19 mouse cellular contexts compared by ENCODE assay signal in genomic region chr13:107925470-107925869, GRCm38 (mm10).
DNase-seq lines count a peak whose midpoint lies in the region; ATAC-seq and TF ChIP-seq lines count a peak whose summit lies in the region.
"Had no signal": no experiment of that assay in that cellular context is flagged by ENCODE, and none has a peak within 500 bp of the region (broad histone marks: within the 10 kb centered on the region; RNA-seq: fewer than 3 reads in every experiment).

No protein-coding gene starts in this region.

- H3K9ac ChIP-seq in kidney, embryonic 14.5 days (ENCODE audit: low read depth, low read length) = no peak overlapping the region
- no peak overlapping the region for H3K9ac ChIP-seq in midbrain, embryonic 12.5 days (replicated peaks)
- no peak overlapping the region for H3K9ac ChIP-seq in midbrain, embryonic 15.5 days
- no peak overlapping the region for H3K9ac ChIP-seq in embryonic facial prominence, embryonic 14.5 days (ENCODE audit: low read depth, low read length)
- H3K9ac ChIP-seq in stomach, embryonic 14.5 days (replicated peaks; ENCODE audit: low read depth, low read length) = no peak overlapping the region
- H3K9ac ChIP-seq: heart, embryonic 15.5 days; limb, embryonic 15.5 days; lung, embryonic 15.5 days; neural tube, embryonic 15.5 days had no signal

- WGBS in kidney, embryonic 14.5 days = 53% methylated on average over 8 of the region's 8 CpGs
- WGBS in midbrain, embryonic 12.5 days = 72% methylated on average over 8 of the region's 8 CpGs
- WGBS in midbrain, embryonic 15.5 days = 64% methylated on average over 8 of the region's 8 CpGs
- 47% methylated on average over 8 of the region's 8 CpGs for WGBS in embryonic facial prominence, embryonic 14.5 days
- 62% methylated on average over 8 of the region's 8 CpGs for WGBS in stomach, embryonic 14.5 days

- H3K4me1 ChIP-seq in kidney, embryonic 14.5 days (ENCODE audit: control insufficient read depth, insufficient read depth, low read length) = 0 out of 2 replicates have a peak, but pooled peaks cover 6% of the 10 kb centered on the region
- peaks cover 12% of the 10 kb centered on the region; the same call in 1 of the 2 replicates for H3K4me1 ChIP-seq in midbrain, embryonic 12.5 days
- H3K4me1 ChIP-seq in midbrain, embryonic 15.5 days = no peaks in the 10 kb centered on the region
- peaks cover 12% of the 10 kb centered on the region; the same call in 1 of the 2 replicates for H3K4me1 ChIP-seq in embryonic facial prominence, embryonic 14.5 days (ENCODE audit: control insufficient read depth, insufficient read depth, low read length)
- peaks cover 3% of the 10 kb centered on the region; the same call in 1 of the 2 replicates for H3K4me1 ChIP-seq in stomach, embryonic 14.5 days (ENCODE audit: control insufficient read depth, insufficient read depth, low read length)

- intact Hi-C loops in gastrocnemius, postnatal 14 days (cut with DNase I; ENCODE audit: low total_unique reads) = no loop called here
- intact Hi-C loops in gastrocnemius, adult 2 months (cut with DNase I) = no loop called here

- 0 out of 2 replicates have a peak, but pooled peaks have one; percentile 35 for ATAC-seq in kidney, embryonic 14.5 days (ENCODE audit: low FRiP score, low TSS enrichment)
- ATAC-seq in midbrain, embryonic 12.5 days (ENCODE audit: low FRiP score, low read depth) = 0 out of 2 replicates have a peak, but pooled peaks have one; percentile 28
- no peak for ATAC-seq in midbrain, embryonic 15.5 days (replicated peaks)
- peak; percentile 82 for ATAC-seq in embryonic facial prominence, embryonic 14.5 days (ENCODE audit: low read depth)
- ATAC-seq in stomach, embryonic 14.5 days (ENCODE audit: insufficient number of reproducible peaks, insufficient read depth, low FRiP score, low read depth) = peak; percentile 69; the same call in 1 of the 2 replicates
- ATAC-seq: forebrain, embryonic 16.5 days had no signal

- no peak for DNase-seq in kidney, adult 11 months
- DNase-seq in embryonic facial prominence, embryonic 14.5 days (ENCODE audit: low spot score) = peak; percentile 78
- DNase-seq in gastrocnemius, postnatal 14 days = no peak
- DNase-seq in gastrocnemius, adult 2 months = no peak
- DNase-seq: cerebellum, adult 9-11 months; heart, adult 2 months; kidney, postnatal 25 days; thymus, adult 18-20 months had no signal

- H3K4me3 ChIP-seq in kidney, embryonic 14.5 days (ENCODE audit: low read length) = no peak overlapping the region
- H3K4me3 ChIP-seq in midbrain, embryonic 12.5 days = no peak overlapping the region
- H3K4me3 ChIP-seq in midbrain, embryonic 15.5 days = no peak overlapping the region
- no peak overlapping the region for H3K4me3 ChIP-seq in embryonic facial prominence, embryonic 14.5 days (ENCODE audit: low read depth, low read length)
- H3K4me3 ChIP-seq in stomach, embryonic 14.5 days (ENCODE audit: low read depth, low read length) = no peak overlapping the region
- no peak overlapping the region for H3K4me3 ChIP-seq in gastrocnemius, adult 2 months
- H3K4me3 ChIP-seq: erythroblast, embryonic 14.5 days; heart, adult 2 months; heart, embryonic 15.5 days; limb, embryonic 15.5 days; lung, embryonic 15.5 days; neural tube, embryonic 15.5 days had no signal

- H3K4me2 ChIP-seq in kidney, embryonic 14.5 days (replicated peaks; ENCODE audit: low read depth, low read length) = no peak overlapping the region
- no peak overlapping the region for H3K4me2 ChIP-seq in midbrain, embryonic 12.5 days (replicated peaks)
- H3K4me2 ChIP-seq in midbrain, embryonic 15.5 days = no peak overlapping the region
- no peak overlapping the region for H3K4me2 ChIP-seq in embryonic facial prominence, embryonic 14.5 days (ENCODE audit: low read depth, low read length)
- H3K4me2 ChIP-seq in stomach, embryonic 14.5 days (replicated peaks; ENCODE audit: low read depth, low read length) = no peak overlapping the region
- H3K4me2 ChIP-seq: heart, embryonic 15.5 days; limb, embryonic 15.5 days; lung, embryonic 15.5 days; midbrain, embryonic 11.5 days; neural tube, embryonic 15.5 days had no signal

- H3K36me3 ChIP-seq in kidney, embryonic 14.5 days (ENCODE audit: control insufficient read depth, insufficient read depth, low read length) = no peaks in the 10 kb centered on the region
- no peaks in the 10 kb centered on the region for H3K36me3 ChIP-seq in midbrain, embryonic 12.5 days
- no peaks in the 10 kb centered on the region for H3K36me3 ChIP-seq in midbrain, embryonic 15.5 days (replicated peaks)
- no peaks in the 10 kb centered on the region for H3K36me3 ChIP-seq in embryonic facial prominence, embryonic 14.5 days (ENCODE audit: control insufficient read depth, insufficient read depth, low read length)
- H3K36me3 ChIP-seq in stomach, embryonic 14.5 days (ENCODE audit: control insufficient read depth, insufficient read depth, low read length) = no peaks in the 10 kb centered on the region
- H3K36me3 ChIP-seq: heart, embryonic 15.5 days; limb, embryonic 15.5 days; lung, embryonic 15.5 days; neural tube, embryonic 15.5 days had no signal

- H3K27me3 ChIP-seq in kidney, embryonic 14.5 days (ENCODE audit: control insufficient read depth, insufficient read depth, low read length) = no peaks in the 10 kb centered on the region
- no peaks in the 10 kb centered on the region for H3K27me3 ChIP-seq in midbrain, embryonic 12.5 days
- H3K27me3 ChIP-seq in midbrain, embryonic 15.5 days (replicated peaks) = no peaks in the 10 kb centered on the region
- H3K27me3 ChIP-seq in embryonic facial prominence, embryonic 14.5 days (replicated peaks; ENCODE audit: control insufficient read depth, insufficient read depth, low read length) = no peaks in the 10 kb centered on the region
- no peaks in the 10 kb centered on the region for H3K27me3 ChIP-seq in stomach, embryonic 14.5 days (ENCODE audit: control insufficient read depth, insufficient read depth, low read length)
- H3K27me3 ChIP-seq: limb, embryonic 15.5 days; lung, embryonic 15.5 days; neural tube, embryonic 15.5 days had no signal

- no peak overlapping the region for H3K27ac ChIP-seq in kidney, embryonic 14.5 days (ENCODE audit: low read depth, low read length)
- no peak overlapping the region for H3K27ac ChIP-seq in midbrain, embryonic 12.5 days (replicated peaks)
- no peak overlapping the region for H3K27ac ChIP-seq in midbrain, embryonic 15.5 days
- no peak overlapping the region for H3K27ac ChIP-seq in embryonic facial prominence, embryonic 14.5 days (replicated peaks; ENCODE audit: low read depth, low read length)
- no peak overlapping the region for H3K27ac ChIP-seq in stomach, embryonic 14.5 days (ENCODE audit: low read length)
- H3K27ac ChIP-seq in gastrocnemius, adult 2 months = no peak overlapping the region
- H3K27ac ChIP-seq: heart, adult 2 months; heart, embryonic 15.5 days; limb, embryonic 15.5 days; lung, embryonic 15.5 days; neural tube, embryonic 15.5 days had no signal

- no peaks in the 10 kb centered on the region for H3K9me3 ChIP-seq in kidney, embryonic 14.5 days (ENCODE audit: control insufficient read depth, low read length)
- H3K9me3 ChIP-seq in midbrain, embryonic 12.5 days = no peaks in the 10 kb centered on the region
- no peaks in the 10 kb centered on the region for H3K9me3 ChIP-seq in midbrain, embryonic 15.5 days
- no peaks in the 10 kb centered on the region for H3K9me3 ChIP-seq in embryonic facial prominence, embryonic 14.5 days (ENCODE audit: control insufficient read depth, low read length)
- H3K9me3 ChIP-seq in stomach, embryonic 14.5 days (ENCODE audit: control insufficient read depth, low read depth, low read length) = no peaks in the 10 kb centered on the region
- H3K9me3 ChIP-seq: heart, embryonic 15.5 days; limb, embryonic 15.5 days; lung, embryonic 15.5 days; neural tube, embryonic 15.5 days had no signal

- no peak for TF ChIP-seq CTCF in gastrocnemius, adult 2 months (IDR thresholded peaks at IDR 0.05)
